Mouse (Mus musculus) liver, postnatal 0 days (tissue): ENCODE data around the gene Rac3.
"Not testable (repeated sequence)": the region's sequence is repeated elsewhere in the genome, so short reads cannot be mapped to it uniquely, and the experiment has no call there.

ENCODE experiments used
- CTCF ChIP-seq: sonication (generic); IDR thresholded peaks from 2 replicates; pipeline ENCODE4 v1.5.1; 2016; ENCODE audit warnings: antibody characterized with exemption, low read depth
- EP300 ChIP-seq: IDR thresholded peaks from 2 replicates; pipeline ENCODE4 v1.6.1; 2016; ENCODE audit warnings: antibody characterized with exemption, low read depth, mild to moderate bottlenecking

DNA sequence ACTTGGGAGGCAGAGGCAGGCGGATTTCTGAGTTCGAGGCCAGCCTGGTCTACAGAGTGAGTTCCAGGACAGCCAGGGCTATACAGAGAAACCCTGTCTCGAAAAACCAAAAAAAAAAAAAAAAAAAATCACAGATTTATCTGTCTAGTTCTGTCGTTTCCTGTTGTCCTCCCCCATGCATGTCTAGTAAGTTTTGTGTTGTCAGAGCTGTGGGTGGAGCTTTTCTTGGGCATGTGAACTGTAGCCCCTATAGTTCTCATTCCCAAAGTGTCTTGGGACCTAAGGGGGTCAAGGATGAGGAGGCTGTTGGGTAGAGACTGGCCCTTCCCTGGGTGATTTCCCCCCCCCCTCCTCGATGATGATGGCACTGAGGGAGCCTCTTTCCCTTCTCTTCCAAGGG lies 45.4 kb upstream of the Rac3 start:
- TF ChIP-seq EP300, CTCF: not testable (repeated sequence)
